Comparison of ENCODE assay signal across 19 mouse cellular contexts in the genomic region with DNA sequence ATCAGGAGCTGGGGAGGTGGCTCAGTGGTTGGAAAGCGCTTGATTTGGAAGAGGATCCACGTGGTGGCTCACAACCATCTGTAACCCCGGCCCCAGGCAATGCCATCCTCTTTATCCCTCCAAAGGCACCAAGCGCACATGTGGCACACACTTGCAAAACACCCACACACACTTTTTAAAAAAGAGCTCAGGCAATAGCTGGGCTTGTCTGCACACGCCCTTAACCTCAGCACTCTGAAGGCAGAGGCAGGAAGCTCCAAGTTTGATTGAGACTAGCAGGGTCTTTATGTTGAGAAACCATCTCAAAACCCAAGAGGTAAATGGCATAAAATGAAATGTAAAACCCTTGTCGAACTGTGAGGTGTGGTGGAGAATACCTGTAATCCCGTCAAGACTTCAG. TPM values are rescaled to one million over a fixed set of nuclear protein-coding genes. Genes with fewer than 3 reads are reported as not detected.
A peak's percentile ranks its signal among the peaks of the same experiment; 100 is the strongest.
DNase-seq lines count a peak whose midpoint lies in the region; ATAC-seq and TF ChIP-seq lines count a peak whose summit lies in the region.
"Had no signal": no experiment of that assay in that cellular context is flagged by ENCODE, and none has a peak within 500 bp of the region (broad histone marks: within the 10 kb centered on the region; RNA-seq: fewer than 3 reads in every experiment).

No protein-coding gene starts in this region.

- WGBS in hindbrain, embryonic 13.5 days, result 84% methylated on average over 7 of the region's 7 CpGs

- H3K27ac ChIP-seq in layer of hippocampus, adult 2 months, result peak overlapping the region; percentile 62
- no peak overlapping the region for H3K27ac ChIP-seq in hindbrain, embryonic 13.5 days
- H3K27ac ChIP-seq: forebrain, embryonic 15.5 days; heart, embryonic 15.5 days; hindbrain, embryonic 10.5 days; intestine, embryonic 15.5 days; limb, embryonic 10.5 days; liver, embryonic 12.5 days; midbrain, embryonic 15.5 days had no signal

- H3K9ac ChIP-seq in hindbrain, embryonic 13.5 days, result no peak overlapping the region
- H3K9ac ChIP-seq: forebrain, embryonic 15.5 days; heart, embryonic 15.5 days; intestine, embryonic 15.5 days; liver, embryonic 12.5 days; lung, embryonic 14.5 days; midbrain, embryonic 15.5 days had no signal

- peaks cover 4% of the 10 kb centered on the region; the same call in 1 of the 2 replicates for H3K36me3 ChIP-seq in hindbrain, embryonic 13.5 days
- H3K36me3 ChIP-seq: forebrain, embryonic 15.5 days; heart, embryonic 15.5 days; hindbrain, embryonic 10.5 days; intestine, embryonic 15.5 days; liver, embryonic 12.5 days; midbrain, embryonic 15.5 days had no signal

- no peaks in the 10 kb centered on the region for H3K9me3 ChIP-seq in hindbrain, embryonic 13.5 days
- H3K9me3 ChIP-seq: forebrain, embryonic 15.5 days; heart, embryonic 15.5 days; hindbrain, embryonic 10.5 days; intestine, embryonic 15.5 days; limb, embryonic 10.5 days; liver, embryonic 12.5 days; midbrain, embryonic 15.5 days had no signal

- no peak for TF ChIP-seq CTCF in layer of hippocampus, adult 2 months (conservative IDR thresholded peaks at IDR 0.05)

- H3K4me3 ChIP-seq in layer of hippocampus, adult 2 months, result no peak overlapping the region
- no peak overlapping the region for H3K4me3 ChIP-seq in hindbrain, embryonic 13.5 days
- H3K4me3 ChIP-seq: forebrain, embryonic 15.5 days; heart, embryonic 15.5 days; hindbrain, embryonic 10.5 days; intestine, embryonic 15.5 days; limb, embryonic 10.5 days; liver, embryonic 12.5 days; midbrain, embryonic 15.5 days had no signal

- H3K4me2 ChIP-seq in hindbrain, embryonic 13.5 days, result no peak overlapping the region
- H3K4me2 ChIP-seq: forebrain, embryonic 15.5 days; heart, embryonic 15.5 days; intestine, embryonic 15.5 days; liver, embryonic 12.5 days; lung, embryonic 14.5 days; midbrain, embryonic 15.5 days had no signal

- peak in 1 of 2 experiments; percentile 16 for DNase-seq in layer of hippocampus, adult 2 months (ENCODE audit: low spot score in 2 of 2)
- no peak for DNase-seq in layer of hippocampus, postnatal 36 days
- DNase-seq in CD4-positive helper T cell, adult 2 months (ENCODE audit: low read depth, low spot score), result peak; percentile 56
- DNase-seq in T-cell, adult 2 months (ENCODE audit: low spot score), result peak; percentile 48
- DNase-seq in induced T-regulatory cell, adult 2 months (ENCODE audit: low read depth), result peak; percentile 17
- DNase-seq in lung, postnatal 10 days, result no peak
- DNase-seq: adrenal gland, postnatal 14 days; cerebellum, adult 18-20 months; heart, adult 11 months; lung, embryonic 14.5 days; right cerebral cortex, postnatal 14 days had no signal

- ATAC-seq in hindbrain, embryonic 13.5 days (ENCODE audit: low FRiP score), result no peak
- ATAC-seq: forebrain, embryonic 15.5 days; intestine, embryonic 15.5 days; liver, embryonic 12.5 days; midbrain, embryonic 15.5 days had no signal

- H3K4me1 ChIP-seq in hindbrain, embryonic 13.5 days (replicated peaks), result peaks cover 5% of the 10 kb centered on the region
- H3K4me1 ChIP-seq: intestine, embryonic 15.5 days had no signal

- H3K27me3 ChIP-seq in hindbrain, embryonic 13.5 days, result no peaks in the 10 kb centered on the region
- H3K27me3 ChIP-seq: forebrain, embryonic 15.5 days; heart, embryonic 15.5 days; intestine, embryonic 15.5 days; liver, embryonic 12.5 days; midbrain, embryonic 15.5 days had no signal

RNA-seq across cellular contexts. Expression of a gene that starts 57.2 kb away (rescaled TPM):
- total RNA-seq in layer of hippocampus, adult 2 months (2021), result 10 to 100 TPM; 16.2 TPM
- 10 to 100 TPM; 17.0 to 19.4 TPM for total RNA-seq in layer of hippocampus, postnatal 36 days (2021)
- polyA plus RNA-seq in hindbrain, embryonic 13.5 days (2015; fragmentation: Nextera tagmentation; extraction: Ambion mirVana), result 35.1 and 35.8 TPM in 2 replicates

RNA-seq across cellular contexts. Expression of a gene that starts 59.5 kb away (rescaled TPM):
- total RNA-seq in layer of hippocampus, adult 2 months (2021), result 10 to 100 TPM; 59.4 to 60.6 TPM
- total RNA-seq in layer of hippocampus, postnatal 36 days (2021), result 10 to 100 TPM; 54.6 to 73.1 TPM
- 113 and 118 TPM in 2 replicates for polyA plus RNA-seq in hindbrain, embryonic 13.5 days (2015; fragmentation: Nextera tagmentation; extraction: Ambion mirVana)

Comparison
In these comparisons a context has a peak if more than half of its experiments do, and no peak if none do; other contexts are left out.
1. DNase-seq: peak in CD4-positive helper T cell, adult 2 months (single experiment), T-cell, adult 2 months (single experiment) and induced T-regulatory cell, adult 2 months (single experiment); none in layer of hippocampus, postnatal 36 days (0 of 2) and lung, postnatal 10 days (single experiment).